Mouse (Mus musculus) G1E (cell line): ENCODE measurements around the gene Ttll10.

Experiments
- CTCF ChIP-seq: IDR thresholded peaks from 2 replicates; pipeline ENCODE4 v1.5.1; 2012; ENCODE audit warnings: low read depth, low read length, inconsistent platforms, mixed read lengths
- GATA1 ChIP-seq: IDR thresholded peaks from 2 replicates; pipeline ENCODE4 v1.6.1; 2012; ENCODE audit warnings: borderline replicate concordance, low read length, inconsistent platforms, mixed read lengths
- GATA2 ChIP-seq: IDR thresholded peaks from 2 replicates; pipeline ENCODE4 v1.6.1; 2012; ENCODE audit warnings: low read depth, low read length, inconsistent platforms, borderline replicate concordance
- TAL1 ChIP-seq: conservative IDR thresholded peaks from 2 replicates; pipeline ENCODE4 v1.6.1; 2012; ENCODE audit warnings: low read depth, low read length, inconsistent platforms, mixed read lengths

GRCm38 (mm10) chr4:156053113-156053512 lies 6.1 kb downstream of the Ttll10 start:
- TF ChIP-seq CTCF: no peak
- no peak for TF ChIP-seq GATA1
- no peak for TF ChIP-seq TAL1
- no peak for TF ChIP-seq GATA2
